Mouse (Mus musculus) skeletal muscle tissue, postnatal 0 days (tissue): ENCODE results near the gene Krtap15. TPM values are rescaled to one million over a fixed set of nuclear protein-coding genes. Genes with fewer than 3 reads are reported as not detected.

Experiments
- polyA plus RNA-seq: library from polyadenylated mRNA; unstranded; fragments of >200 nt; fragmentation: Nextera tagmentation; extraction: Ambion mirVana; gene quantifications from 2 replicates; pipeline ENCODE4 v1.2.1, GENCODE M21; 2015

Krtap15 gene
- not detected in 2 replicates for polyA plus RNA-seq

GRCm38 (mm10) chr16:88820066-88820465, at the start of gene Krtap15:
Krtap15 (plus strand) TSS chr16:88820215.

GRCm38 (mm10) chr16:88774106-88774505, 45.9 kb upstream of the Krtap15 start, which contains the start of gene 2310057N15Rik:
2310057N15Rik (minus strand) TSS chr16:88774206.

DNA sequence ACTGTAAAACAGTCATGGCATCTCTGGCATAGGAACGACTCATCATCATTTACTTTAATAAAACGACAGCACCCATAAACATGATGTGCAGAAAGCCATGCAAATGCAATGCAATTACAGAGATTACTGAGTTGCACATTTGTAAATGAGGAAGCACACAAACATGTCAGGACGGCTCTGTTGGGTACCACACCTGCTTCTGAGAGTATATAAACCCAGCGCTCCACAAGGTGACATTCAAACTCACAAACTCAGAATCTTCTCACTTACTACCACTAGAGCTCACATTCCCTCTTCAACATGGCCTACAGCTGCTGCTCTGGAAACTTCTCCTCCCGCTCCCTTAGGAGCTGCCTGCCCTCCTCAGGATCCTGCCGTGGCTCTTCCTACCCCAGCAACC, 42.4 kb upstream of the Krtap15 start, which contains the start of gene Gm5965:
Gene Gm5965, plus strand, starts transcription at position 301 of the 400 bp plus-strand sequence.

DNA sequence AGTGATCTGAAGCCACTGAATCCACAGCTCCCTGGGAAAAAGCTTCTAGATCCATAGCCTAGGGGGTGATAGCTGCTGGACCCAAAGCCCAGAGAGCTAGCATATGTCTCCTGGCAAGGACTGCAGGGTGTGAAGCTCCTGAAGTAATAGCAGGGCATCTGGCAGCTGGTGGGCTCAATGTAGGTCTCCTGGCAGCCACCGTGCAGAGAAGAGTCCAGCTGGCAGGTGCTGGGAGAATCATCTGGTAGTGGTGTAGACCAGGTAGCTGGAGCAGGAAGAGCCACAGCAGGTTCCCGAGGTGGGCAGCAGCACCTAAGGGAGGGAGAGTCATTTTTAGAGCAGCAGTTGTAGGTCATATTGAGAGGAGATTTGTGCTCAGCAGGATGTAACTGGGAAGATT, 8.2 kb upstream of the Krtap15 start, which contains the start of gene Gm20741:
Gene Gm20741, minus strand, starts transcription at position 394 of the 400 bp plus-strand sequence.

GRCm38 (mm10) chr16:88826095-88826652, 6.2 kb downstream of the Krtap15 start, which contains the start of gene Krtap14:
Krtap14 (minus strand) TSS chr16:88826145.

GRCm38 (mm10) chr16:88869311-88869710, 49.3 kb downstream of the Krtap15 start, which contains the start of gene Krtap19-1:
Krtap19-1 (minus strand) TSS chr16:88869411.

GRCm38 (mm10) chr16:88874169-88874568, 54.2 kb downstream of the Krtap15 start, which contains the start of gene Krtap19-2:
Krtap19-2 (minus strand) TSS chr16:88874269.

GRCm38 (mm10) chr16:88877938-88878337, 57.9 kb downstream of the Krtap15 start, which contains the start of gene Krtap19-3:
Krtap19-3 (minus strand) TSS chr16:88878038.

Other genes with a start within 250 kb of the Krtap15 start
- not detected in 2 replicates for gene Krtap24-1, start 207.9 kb upstream of the Krtap15 start, polyA plus RNA-seq
- 0.19 TPM in 1 of 2 replicates, not detected in the other for gene 2310079G19Rik, start 192.5 kb upstream of the Krtap15 start, polyA plus RNA-seq
- gene Krtap26-1, start 172.4 kb upstream of the Krtap15 start, polyA plus RNA-seq = not detected in 2 replicates
- gene Krtap27-1, start 148.5 kb upstream of the Krtap15 start, polyA plus RNA-seq = not detected in 2 replicates
- gene 2310061N02Rik, start 112.3 kb upstream of the Krtap15 start, polyA plus RNA-seq = not detected in 2 replicates
- not detected in 2 replicates for gene Krtap13-1, start 91.4 kb upstream of the Krtap15 start, polyA plus RNA-seq
- gene Krtap13, start 68.6 kb upstream of the Krtap15 start, polyA plus RNA-seq = not detected in 2 replicates
- not detected in 2 replicates for gene 2310034C09Rik, start 61.4 kb upstream of the Krtap15 start, polyA plus RNA-seq
- gene 2310057N15Rik, start 46.0 kb upstream of the Krtap15 start, polyA plus RNA-seq = not detected in 2 replicates
- not detected in 2 replicates for gene Gm5965, start 42.3 kb upstream of the Krtap15 start, polyA plus RNA-seq
- not detected in 2 replicates for gene Gm20741, start 8.0 kb upstream of the Krtap15 start, polyA plus RNA-seq
- gene Krtap14, start 5.9 kb downstream of the Krtap15 start, polyA plus RNA-seq = not detected in 2 replicates
- gene Krtap19-1, start 49.2 kb downstream of the Krtap15 start, polyA plus RNA-seq = not detected in 2 replicates
- not detected in 2 replicates for gene Krtap19-2, start 54.1 kb downstream of the Krtap15 start, polyA plus RNA-seq
- gene Krtap19-3, start 57.8 kb downstream of the Krtap15 start, polyA plus RNA-seq = not detected in 2 replicates
- not detected in 2 replicates for gene Krtap19-4, start 64.9 kb downstream of the Krtap15 start, polyA plus RNA-seq
- gene Krtap19-5, start 76.2 kb downstream of the Krtap15 start, polyA plus RNA-seq = not detected in 2 replicates
- gene Krtap19-9b, start 112.0 kb downstream of the Krtap15 start, polyA plus RNA-seq = not detected in 2 replicates
- gene Krtap16-3, start 142.7 kb downstream of the Krtap15 start, polyA plus RNA-seq = not detected in 2 replicates
- gene Krtap22-2, start 190.5 kb downstream of the Krtap15 start, polyA plus RNA-seq = not detected in 2 replicates
- gene Gm10229, start 195.1 kb downstream of the Krtap15 start, polyA plus RNA-seq = not detected in 2 replicates
- not detected in 2 replicates for gene Krtap6-1, start 211.5 kb downstream of the Krtap15 start, polyA plus RNA-seq
- not detected in 2 replicates for gene Gm10228, start 221.3 kb downstream of the Krtap15 start, polyA plus RNA-seq
- not detected in 2 replicates for gene Krtap6-5, start 227.7 kb downstream of the Krtap15 start, polyA plus RNA-seq
- not detected in 2 replicates for gene 1110025L11Rik, start 243.8 kb downstream of the Krtap15 start, polyA plus RNA-seq